Mouse (Mus musculus): ENCODE results near the gene Nck2. TPM values are rescaled to one million over a fixed set of nuclear protein-coding genes. Genes with fewer than 3 reads are reported as not detected.

Nck2 gene
- polyA plus RNA-seq, 1 experiment from 2014 or later = 38.0 TPM

DNA sequence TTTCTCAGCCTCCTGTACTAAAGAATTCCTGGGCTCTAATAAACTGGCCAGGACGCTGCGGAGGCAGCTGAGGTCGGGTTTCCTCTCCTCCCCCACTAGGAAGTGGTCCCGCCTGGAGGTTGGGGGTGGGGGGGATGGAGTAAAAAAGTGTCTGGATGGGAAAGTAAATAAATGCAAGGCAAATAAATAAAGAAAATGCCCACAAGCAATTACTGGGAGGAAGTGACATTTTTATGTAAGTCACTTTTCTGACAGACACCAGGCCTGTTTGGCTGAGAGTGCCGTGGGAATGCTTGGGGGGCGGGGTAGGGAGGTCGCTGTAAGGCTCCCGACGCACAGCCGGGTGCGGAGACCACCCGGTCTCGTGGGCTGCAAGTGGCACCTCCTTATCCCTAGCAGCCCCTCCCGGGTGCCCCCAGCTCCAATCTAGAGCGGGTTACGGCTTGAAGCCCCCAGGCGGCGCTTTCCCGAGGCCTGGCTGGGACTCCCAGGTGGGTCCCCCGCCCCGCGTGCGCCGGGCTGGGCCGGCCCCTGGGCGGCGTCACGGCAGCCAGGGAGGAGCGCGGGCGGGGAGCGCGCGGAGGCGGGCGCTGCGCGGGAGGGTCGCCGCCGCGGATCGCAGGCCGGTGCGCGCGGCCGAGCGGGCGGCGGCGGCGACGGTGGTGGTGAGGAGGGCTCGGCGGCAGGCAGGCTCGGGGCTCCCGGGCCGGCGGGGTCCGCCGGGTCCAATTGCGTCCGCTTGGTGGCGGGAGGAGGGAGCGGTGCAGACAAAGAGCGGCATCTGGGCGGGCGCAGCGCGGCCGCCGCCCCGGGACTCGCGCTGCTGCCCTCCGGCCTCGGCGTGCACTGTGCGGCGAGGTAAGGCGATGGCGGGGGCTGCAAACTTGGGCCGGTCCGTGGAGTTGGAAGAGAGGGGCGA is 1.1 kb downstream of the Nck2 start:
- H3K27me3 ChIP-seq = no peaks in the 10 kb centered on the region
- H3K4me2 ChIP-seq = peak overlapping the region; percentile 75
- no peaks in the 10 kb centered on the region for H3K36me3 ChIP-seq
- ATAC-seq (ENCODE audit: low FRiP score, low read depth) = peak; percentile 94
- whole genome bisulfite sequencing = 2% methylated on average over 84 of the region's 86 CpGs
- peak overlapping the region; percentile 90 for H3K27ac ChIP-seq (replicated peaks)
- H3K9me3 ChIP-seq = no peaks in the 10 kb centered on the region
- H3K4me3 ChIP-seq = peak overlapping the region; percentile 100
- peaks cover 30% of the 10 kb centered on the region for H3K4me1 ChIP-seq (replicated peaks)
- peak overlapping the region; percentile 91 for H3K9ac ChIP-seq

DNA sequence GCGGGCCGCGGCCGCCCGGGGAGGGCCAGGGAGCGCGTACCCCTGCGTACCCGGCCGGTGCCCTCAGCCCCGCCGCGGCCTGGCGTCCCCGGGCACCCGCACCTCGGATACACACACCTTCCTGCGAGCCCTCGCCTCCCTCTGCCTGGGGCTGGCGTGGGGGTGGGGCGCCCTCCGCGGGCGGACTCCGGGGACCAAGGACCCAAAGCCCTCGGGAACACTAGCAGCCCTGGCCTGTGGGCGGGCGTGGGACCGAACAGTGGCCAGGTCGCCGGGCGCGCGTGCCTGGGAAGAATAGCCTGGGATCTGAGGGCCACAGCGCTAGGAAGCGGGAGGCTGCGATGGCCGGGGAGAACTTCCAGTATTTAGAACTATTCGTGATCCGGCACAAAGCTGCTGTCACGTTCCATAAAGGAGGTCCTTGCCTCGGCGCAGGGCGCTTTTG is 1.7 kb downstream of the Nck2 start:
- Histone ChIP-seq H3K4me1 (replicated peaks) (peaks cover 34% of the 10 kb centered on the region), H3K4me3 (peak overlapping the region; percentile 100), H3K36me3 (no peaks in the 10 kb centered on the region), H3K9ac (peak overlapping the region; percentile 91), H3K9me3 (no peaks in the 10 kb centered on the region), H3K4me2 (peak overlapping the region; percentile 75), H3K27ac (replicated peaks) (peak overlapping the region; percentile 90), H3K27me3 (no peaks in the 10 kb centered on the region)
- WGBS = under 1% methylated on average over 43 of the region's 44 CpGs
- ATAC-seq (ENCODE audit: low FRiP score, low read depth) = peak; percentile 79; the same call in 1 of the 2 replicates

DNA sequence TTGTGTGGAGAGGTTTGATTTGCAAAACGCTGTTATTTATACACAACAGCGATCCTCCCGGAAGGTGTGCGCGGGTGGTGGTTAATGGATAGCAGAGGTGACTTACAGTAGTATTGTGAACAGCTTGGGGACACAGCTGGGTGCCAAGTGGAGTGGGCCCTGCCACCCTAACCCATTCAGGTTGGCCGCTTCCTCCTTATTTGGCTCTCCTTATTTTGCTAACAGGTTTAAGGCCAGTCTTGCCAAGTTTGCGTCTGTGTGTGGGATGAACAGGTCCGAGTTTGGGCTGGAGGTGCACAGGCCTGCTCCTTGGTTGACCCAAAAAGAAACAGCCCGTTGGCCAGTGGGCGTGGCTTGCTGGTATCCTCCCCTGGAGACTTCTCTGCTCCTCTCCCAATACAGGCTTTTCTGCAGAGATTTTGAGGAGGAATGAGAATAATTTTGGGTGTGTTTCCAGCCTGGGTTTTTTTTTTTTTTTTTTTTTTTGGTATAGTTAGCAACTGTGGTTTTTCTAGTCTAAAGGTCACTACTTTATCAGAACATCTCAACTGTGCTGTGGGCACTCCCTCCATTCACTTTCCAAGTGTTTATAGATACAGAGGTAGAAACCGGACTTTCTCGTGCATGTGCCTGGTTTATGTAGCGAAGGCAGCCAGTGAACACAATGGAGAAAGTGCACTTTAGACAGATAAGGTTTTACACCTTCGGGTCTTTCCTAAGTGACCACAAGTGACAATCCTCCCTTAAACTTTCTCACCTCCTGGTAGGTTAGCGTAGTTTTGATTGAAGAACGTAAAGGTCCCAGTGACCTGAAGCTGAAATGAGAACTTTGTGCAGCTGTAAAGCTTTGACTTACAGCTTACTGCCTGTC is 2.6 kb downstream of the Nck2 start:
- ATAC-seq (ENCODE audit: low FRiP score, low read depth) = 0 out of 2 replicates have a peak, but pooled peaks have one; percentile 0
- H3K27ac ChIP-seq (replicated peaks) = peak overlapping the region; percentile 90

DNA sequence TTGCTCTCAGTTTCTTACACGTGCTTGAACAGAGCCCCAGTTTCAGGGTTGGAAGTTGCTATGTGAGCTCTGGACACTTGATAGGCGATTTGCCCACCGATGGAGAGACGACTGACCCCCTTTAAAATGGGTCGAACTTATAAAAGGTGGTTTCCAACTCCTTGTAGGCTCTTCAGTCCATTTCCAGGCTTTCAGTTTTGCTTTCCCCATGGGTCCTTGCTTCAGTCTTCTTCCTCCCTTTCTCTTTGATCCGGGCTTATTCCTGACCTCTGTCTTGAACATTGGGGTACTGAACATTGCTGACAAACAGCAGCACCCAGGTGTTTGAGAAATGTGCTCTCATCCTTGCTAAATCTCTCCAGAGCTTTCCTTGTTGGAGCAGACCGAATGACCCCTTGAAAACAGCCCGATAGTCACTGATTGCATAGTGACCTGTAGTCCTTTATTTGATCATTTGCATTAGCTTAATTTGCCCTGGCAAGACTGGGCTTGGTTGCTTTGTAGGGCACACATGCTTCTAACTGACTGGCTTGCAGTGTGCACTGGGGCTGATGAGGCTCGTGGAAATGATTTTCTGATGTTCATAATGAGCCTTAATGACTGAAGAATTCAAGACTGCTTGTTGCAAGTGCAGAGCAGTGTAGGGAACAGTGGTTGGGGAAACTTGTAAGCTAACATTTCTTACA is 3.4 kb downstream of the Nck2 start:
- WGBS = 46% methylated on average over 9 of the region's 9 CpGs
- Histone ChIP-seq H3K4me2 (peak overlapping the region; percentile 75), H3K36me3 (no peaks in the 10 kb centered on the region), H3K4me3 (peak overlapping the region; percentile 100), H3K27me3 (no peaks in the 10 kb centered on the region), H3K9ac (peak overlapping the region; percentile 91), H3K4me1 (replicated peaks) (peaks cover 37% of the 10 kb centered on the region), H3K27ac (replicated peaks) (no peak overlapping the region), H3K9me3 (no peaks in the 10 kb centered on the region)
- no peak for ATAC-seq (ENCODE audit: low FRiP score, low read depth)

More for the DNA sequence above, 2.6 kb downstream of the Nck2 start:
- H3K27me3 ChIP-seq = no peaks in the 10 kb centered on the region
- H3K4me2 ChIP-seq = peak overlapping the region; percentile 75
- no peaks in the 10 kb centered on the region for H3K9me3 ChIP-seq
- no peaks in the 10 kb centered on the region for H3K36me3 ChIP-seq
- 19% methylated on average over 16 of the region's 16 CpGs for WGBS
- H3K4me3 ChIP-seq = peak overlapping the region; percentile 100
- H3K9ac ChIP-seq = peak overlapping the region; percentile 91
- H3K4me1 ChIP-seq (replicated peaks) = peaks cover 37% of the 10 kb centered on the region

DNA sequence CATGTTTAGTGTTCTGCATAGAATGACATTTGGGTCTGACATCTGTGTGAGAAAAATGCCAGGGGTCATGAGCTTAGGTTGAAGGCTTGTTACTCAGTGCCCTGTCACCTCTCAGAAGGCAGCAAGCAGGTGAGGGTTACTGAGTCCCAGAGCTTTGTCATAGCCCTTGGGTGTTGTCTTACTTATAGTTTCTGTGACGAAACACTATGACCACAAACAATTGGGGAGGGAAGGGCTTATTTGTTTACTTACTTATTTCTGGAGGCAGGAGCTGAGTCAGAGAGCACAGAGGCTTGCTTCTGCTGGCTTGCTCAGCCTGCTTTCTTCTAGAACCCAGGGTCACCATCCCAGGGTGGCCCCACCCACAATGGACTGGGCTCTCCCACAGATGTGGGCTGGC is 6.4 kb downstream of the Nck2 start:
- H3K36me3 ChIP-seq = no peaks in the 10 kb centered on the region
- WGBS = 85% methylated on average over 1 of the region's 1 CpGs
- H3K4me3 ChIP-seq = no peak overlapping the region
- no peak for ATAC-seq (ENCODE audit: low FRiP score, low read depth)
- no peak overlapping the region for H3K4me2 ChIP-seq
- peaks cover 31% of the 10 kb centered on the region for H3K4me1 ChIP-seq (replicated peaks)
- no peak overlapping the region for H3K27ac ChIP-seq (replicated peaks)
- no peak overlapping the region for H3K9ac ChIP-seq
- H3K9me3 ChIP-seq = no peaks in the 10 kb centered on the region
- no peaks in the 10 kb centered on the region for H3K27me3 ChIP-seq

DNA sequence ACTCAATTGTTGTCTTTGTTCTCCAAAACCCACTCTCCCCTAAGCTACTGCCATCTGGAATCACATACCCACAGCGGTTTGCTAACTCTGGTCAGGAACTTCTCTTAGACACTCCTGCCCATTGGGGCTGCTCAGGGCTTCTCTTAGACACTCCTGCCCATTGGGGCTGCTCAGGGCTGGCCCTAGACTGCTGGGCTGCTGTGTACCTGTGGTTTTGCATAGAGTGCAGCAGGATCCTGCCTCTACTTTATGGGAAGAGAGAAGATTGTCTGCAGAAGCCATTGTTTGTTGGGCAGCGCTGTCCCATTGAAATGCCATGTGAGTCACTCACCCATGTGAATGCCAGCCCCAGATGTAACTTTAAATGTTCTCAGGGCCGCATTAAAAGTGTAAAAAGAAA is 9.3 kb downstream of the Nck2 start:
- Histone ChIP-seq H3K4me3 (no peak overlapping the region), H3K4me1 (replicated peaks) (peaks cover 11% of the 10 kb centered on the region), H3K36me3 (no peaks in the 10 kb centered on the region), H3K27ac (replicated peaks) (no peak overlapping the region), H3K4me2 (no peak overlapping the region), H3K27me3 (no peaks in the 10 kb centered on the region), H3K9me3 (no peaks in the 10 kb centered on the region), H3K9ac (no peak overlapping the region)
- WGBS = 77% methylated on average over 3 of the region's 3 CpGs
- no peak for ATAC-seq (ENCODE audit: low FRiP score, low read depth)

GRCm38 (mm10) chr1:43454741-43455140 is 10.4 kb downstream of the Nck2 start:
- ATAC-seq (ENCODE audit: low FRiP score, low read depth) = no peak
- H3K36me3 ChIP-seq = no peaks in the 10 kb centered on the region
- 88% methylated on average over 8 of the region's 8 CpGs for WGBS
- H3K4me2 ChIP-seq = no peak overlapping the region
- H3K4me1 ChIP-seq (replicated peaks) = peaks cover 11% of the 10 kb centered on the region; the same call in 1 of the 2 replicates
- H3K9me3 ChIP-seq = no peaks in the 10 kb centered on the region
- no peak overlapping the region for H3K4me3 ChIP-seq
- H3K27ac ChIP-seq (replicated peaks) = no peak overlapping the region
- H3K9ac ChIP-seq = no peak overlapping the region
- H3K27me3 ChIP-seq = no peaks in the 10 kb centered on the region

GRCm38 (mm10) chr1:43455196-43455595 is 10.8 kb downstream of the Nck2 start:
- H3K27ac ChIP-seq (replicated peaks) = no peak overlapping the region
- H3K9me3 ChIP-seq = no peaks in the 10 kb centered on the region
- no peak overlapping the region for H3K4me3 ChIP-seq
- H3K27me3 ChIP-seq = no peaks in the 10 kb centered on the region
- no peak for ATAC-seq (ENCODE audit: low FRiP score, low read depth)
- peaks cover 11% of the 10 kb centered on the region; the same call in 1 of the 2 replicates for H3K4me1 ChIP-seq (replicated peaks)
- H3K9ac ChIP-seq = no peak overlapping the region
- no peaks in the 10 kb centered on the region for H3K36me3 ChIP-seq
- H3K4me2 ChIP-seq = no peak overlapping the region
- 73% methylated on average over 1 of the region's 1 CpGs for WGBS

DNA sequence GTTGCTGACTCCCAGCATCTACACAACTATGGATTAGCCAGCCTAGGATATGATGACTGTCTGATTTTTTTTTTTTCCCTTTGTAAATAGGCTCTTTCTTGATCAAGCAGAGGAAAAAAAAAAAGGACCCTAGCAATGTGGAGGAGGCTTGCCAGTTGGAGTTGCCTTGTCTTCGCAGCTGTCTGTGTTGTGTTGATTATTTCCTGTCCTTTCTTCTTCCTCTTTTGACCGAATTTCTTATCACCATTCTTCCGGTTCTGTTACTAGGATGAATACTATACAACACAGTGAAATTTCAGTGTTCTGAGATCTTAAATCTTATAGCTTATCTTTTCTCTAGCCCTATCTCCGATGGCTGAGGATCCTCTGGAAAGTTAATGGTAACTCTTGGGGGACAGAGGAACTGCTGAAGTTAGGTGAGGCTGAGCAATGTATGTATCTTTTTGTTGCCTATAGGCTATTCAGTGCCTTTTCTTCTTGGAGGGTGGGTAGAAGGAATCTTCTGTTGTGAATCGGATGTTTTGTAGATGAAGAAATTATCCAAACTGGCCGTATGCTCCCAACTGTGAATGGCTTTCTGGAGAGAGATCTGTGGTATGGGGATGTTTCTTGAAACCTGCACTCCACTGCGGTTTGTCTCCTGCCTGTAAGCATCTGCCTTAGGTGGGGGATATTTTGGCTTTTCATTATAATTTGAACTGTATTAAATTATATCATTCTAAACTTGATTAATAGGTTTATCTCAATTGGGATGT is 12.8 kb downstream of the Nck2 start:
- no peak overlapping the region for H3K4me2 ChIP-seq
- no peak overlapping the region for H3K9ac ChIP-seq
- H3K36me3 ChIP-seq = no peaks in the 10 kb centered on the region
- H3K4me3 ChIP-seq = no peak overlapping the region
- 88% methylated on average over 7 of the region's 7 CpGs for WGBS
- H3K27me3 ChIP-seq = no peaks in the 10 kb centered on the region
- H3K27ac ChIP-seq (replicated peaks) = no peak overlapping the region
- H3K4me1 ChIP-seq (replicated peaks) = 0 out of 2 replicates have a peak, but pooled peaks cover 4% of the 10 kb centered on the region
- no peak for ATAC-seq (ENCODE audit: low FRiP score, low read depth)
- H3K9me3 ChIP-seq = no peaks in the 10 kb centered on the region

DNA sequence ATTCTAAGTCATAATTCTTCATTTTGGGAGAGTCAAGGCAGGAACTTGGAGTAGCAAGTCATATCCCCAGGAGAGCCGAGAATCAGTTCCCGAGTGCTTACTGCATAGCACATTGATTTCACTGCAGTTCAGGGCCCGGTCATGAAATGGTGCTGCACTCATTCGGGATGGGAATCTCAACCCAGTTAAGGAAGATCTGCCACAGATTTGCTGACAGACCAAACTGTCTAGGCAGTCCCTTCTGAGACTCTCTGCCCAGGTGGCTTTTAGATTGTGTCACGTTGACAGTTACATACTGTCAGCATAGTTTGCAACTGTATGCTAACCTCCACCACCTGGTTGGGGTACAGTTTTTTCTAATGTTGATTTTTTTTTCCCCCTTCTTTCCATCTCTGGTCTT is 16.1 kb downstream of the Nck2 start:
- no peak for ATAC-seq (ENCODE audit: low FRiP score, low read depth)
- H3K4me1 ChIP-seq (replicated peaks) = peaks cover 11% of the 10 kb centered on the region
- 92% methylated on average over 5 of the region's 5 CpGs for WGBS

GRCm38 (mm10) chr1:43462666-43463065 is 18.3 kb downstream of the Nck2 start:
- no peak for ATAC-seq (ENCODE audit: low FRiP score, low read depth)
- Histone ChIP-seq H3K36me3 (no peaks in the 10 kb centered on the region), H3K4me3 (no peak overlapping the region), H3K9me3 (no peaks in the 10 kb centered on the region), H3K27me3 (no peaks in the 10 kb centered on the region), H3K27ac (replicated peaks) (no peak overlapping the region), H3K4me1 (replicated peaks) (peaks cover 25% of the 10 kb centered on the region), H3K4me2 (no peak overlapping the region), H3K9ac (no peak overlapping the region)
- 76% methylated on average over 4 of the region's 4 CpGs for WGBS

More for the DNA sequence above, 16.1 kb downstream of the Nck2 start:
- no peaks in the 10 kb centered on the region for H3K9me3 ChIP-seq
- H3K36me3 ChIP-seq = no peaks in the 10 kb centered on the region
- H3K27ac ChIP-seq (replicated peaks) = no peak overlapping the region
- H3K4me3 ChIP-seq = no peak overlapping the region
- H3K4me2 ChIP-seq = no peak overlapping the region
- H3K9ac ChIP-seq = no peak overlapping the region
- no peaks in the 10 kb centered on the region for H3K27me3 ChIP-seq

All from hindbrain, embryonic 15.5 days (tissue).